Mouse (Mus musculus): ENCODE measurements around the gene Chga.

Gene Chga

GRCm38 (mm10) chr12:102565086-102565485, 10.3 kb downstream of the Chga start:
- no peak for DNase-seq (ENCODE audit: low read depth)

DNA sequence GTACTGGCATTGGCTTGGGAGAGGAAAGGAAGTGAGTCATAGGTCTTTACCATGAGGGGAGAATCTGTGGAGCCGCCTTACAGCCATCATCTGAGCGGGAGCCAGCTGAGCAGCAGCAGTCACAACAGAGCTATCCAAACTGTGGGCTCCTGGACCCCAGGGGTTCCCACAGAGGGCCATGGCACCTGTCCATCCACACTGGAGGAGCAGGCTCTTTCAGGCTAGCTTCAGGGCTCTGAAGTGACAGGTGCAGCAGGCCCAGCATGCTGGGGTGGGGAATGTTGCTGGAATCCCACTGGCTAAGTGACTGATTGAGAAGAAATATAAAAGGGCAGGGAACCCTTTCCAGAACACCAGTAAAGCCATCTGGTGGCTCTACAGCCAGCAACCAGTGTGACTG, 12.2 kb downstream of the Chga start:
- no peak for DNase-seq (ENCODE audit: low read depth)

DNA sequence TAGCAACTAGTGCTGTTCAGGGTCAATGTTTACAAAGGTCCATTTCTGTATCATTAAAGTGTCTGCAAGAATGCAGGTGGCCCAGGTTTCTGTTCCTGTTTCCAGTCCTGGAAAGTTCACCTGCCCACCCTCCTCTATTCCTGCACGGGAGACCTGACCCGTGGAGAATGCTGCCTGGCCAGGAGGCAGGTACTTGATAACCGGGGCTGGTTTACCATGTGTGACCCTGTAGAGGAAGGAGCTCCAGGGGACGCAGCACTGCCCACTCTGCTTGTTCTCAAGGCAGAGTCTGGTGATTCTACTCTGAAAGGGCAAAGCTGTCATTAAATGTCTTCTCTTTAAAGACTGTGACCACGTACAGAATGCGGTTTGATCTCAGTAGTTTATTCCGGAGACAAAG, 13.4 kb downstream of the Chga start:
- no peak for DNase-seq (ENCODE audit: low read depth)

DNA sequence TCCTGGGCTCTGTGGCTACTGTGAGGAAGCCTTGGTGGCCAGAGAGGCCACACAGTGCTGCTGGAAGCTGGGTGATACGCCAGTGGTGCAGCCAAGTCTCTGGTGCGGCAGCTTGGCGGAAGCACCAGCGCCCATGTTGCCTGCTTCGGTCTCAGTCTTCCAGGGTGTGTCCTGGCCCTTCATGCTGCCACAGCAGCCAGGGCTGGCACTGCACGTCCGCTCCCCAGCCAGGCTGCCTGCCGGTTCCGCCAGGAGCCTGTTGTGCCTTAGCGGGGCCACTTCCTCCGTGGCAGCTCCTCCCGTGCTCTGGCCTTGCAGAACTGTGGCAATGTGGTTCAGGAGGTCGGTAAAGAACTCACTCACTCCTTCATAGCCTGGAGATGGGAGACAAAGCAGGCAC, 15.3 kb downstream of the Chga start:
- DNase-seq (ENCODE audit: low read depth), result no peak

- DNase-seq (ENCODE audit: low read depth), result no peak
Observed at GRCm38 (mm10) chr12:102570734-102571133, 16.0 kb downstream of the Chga start.

DNA sequence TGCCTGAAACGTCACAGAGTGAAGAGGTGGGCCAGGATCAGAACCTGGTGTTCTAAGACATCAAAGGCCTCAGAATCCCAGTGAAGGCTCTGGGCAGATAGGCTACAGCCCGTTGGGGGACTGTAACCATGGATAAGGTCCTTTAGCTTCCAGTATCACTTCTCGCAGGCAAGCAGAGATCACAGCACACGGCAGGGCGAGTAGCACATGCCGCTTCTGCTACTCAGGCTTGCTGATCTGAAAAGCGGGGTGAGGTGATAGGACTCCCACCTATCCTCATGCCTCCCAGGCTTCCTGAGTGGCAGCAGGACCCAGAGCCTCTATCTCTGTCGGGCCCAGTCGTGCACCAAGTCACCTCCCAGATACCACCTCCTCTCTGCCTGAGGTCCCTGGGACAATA, 16.9 kb downstream of the Chga start:
- no peak for DNase-seq (ENCODE audit: low read depth)

DNA sequence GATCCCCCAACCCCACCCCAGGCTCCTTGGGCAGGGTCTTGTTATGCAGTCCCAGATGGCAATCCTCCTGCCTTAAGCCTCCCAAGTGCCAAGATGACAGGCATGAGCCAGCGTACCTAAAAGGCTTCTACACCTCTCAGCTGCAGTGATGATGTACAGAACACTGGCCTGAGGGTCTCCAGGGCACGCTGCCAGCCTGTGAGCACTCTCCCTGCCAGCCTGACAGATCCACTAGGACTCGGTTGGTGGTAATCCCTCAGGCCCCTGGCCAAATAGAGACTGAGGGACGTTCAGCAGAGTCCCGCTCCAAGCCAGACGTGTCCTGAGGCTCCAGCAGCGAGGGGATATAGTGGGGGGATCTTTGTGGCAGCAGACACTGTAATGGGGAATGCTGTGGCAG, 18.3 kb downstream of the Chga start:
- no peak for DNase-seq (ENCODE audit: low read depth)

- no peak for DNase-seq (ENCODE audit: low read depth)
Observed at GRCm38 (mm10) chr12:102575541-102576329, 21.0 kb downstream of the Chga start.

DNA sequence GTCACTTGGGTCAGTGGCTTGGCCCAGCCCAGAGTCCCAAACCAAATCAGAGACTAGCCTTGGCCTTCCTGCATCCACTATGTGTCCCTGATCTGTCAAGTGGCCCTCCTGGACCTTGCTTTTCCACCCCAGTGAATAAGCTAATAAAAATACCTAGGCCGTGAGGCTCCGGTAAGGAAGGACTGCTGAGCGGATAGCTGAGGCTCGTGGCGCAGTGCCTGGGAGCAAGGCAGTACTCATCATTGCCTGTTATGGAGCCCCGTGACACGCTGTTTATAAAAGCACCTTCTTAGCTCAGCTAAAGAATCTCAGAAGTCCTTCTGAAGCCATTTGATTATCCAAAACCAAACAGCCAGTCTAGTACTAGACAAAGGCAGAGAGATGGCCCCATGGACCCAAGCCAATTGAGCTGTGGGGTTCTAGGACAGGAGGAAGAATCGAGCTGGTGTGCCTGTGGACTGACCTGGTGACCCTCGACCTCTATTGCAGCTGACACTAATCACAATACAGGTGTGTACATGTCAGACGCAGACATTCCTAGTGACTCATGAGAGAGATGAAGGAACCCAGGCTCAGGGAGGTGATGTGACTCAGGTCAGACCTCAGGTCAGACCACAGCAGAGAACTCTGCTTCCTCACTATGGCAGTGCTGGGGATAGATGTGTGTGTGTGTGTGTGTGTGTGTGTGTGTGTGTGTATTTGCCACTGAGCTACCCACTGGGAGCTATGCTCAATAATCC, 22.1 kb downstream of the Chga start:
- DNase-seq (ENCODE audit: low read depth), result no peak

DNA sequence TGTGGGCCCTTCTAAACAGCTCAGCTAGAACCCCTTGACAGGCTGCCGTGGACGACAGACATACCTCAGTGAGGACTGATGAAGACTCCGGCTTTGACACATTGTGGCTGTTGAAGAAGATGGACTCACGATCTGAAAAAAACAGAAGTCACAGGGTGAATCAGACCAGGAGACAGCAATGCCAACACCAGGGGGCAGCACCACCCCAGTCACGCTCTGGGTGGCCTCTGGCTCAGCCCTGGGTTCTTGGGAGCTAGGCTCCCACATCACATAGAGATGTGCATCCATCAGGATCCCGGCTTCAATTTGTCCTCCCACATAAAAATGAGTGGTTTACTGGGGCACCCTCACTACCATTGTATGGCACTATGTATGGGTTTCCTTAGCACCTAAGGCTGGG, 24.3 kb downstream of the Chga start:
- peak; percentile 36 for DNase-seq (ENCODE audit: low read depth)

DNA sequence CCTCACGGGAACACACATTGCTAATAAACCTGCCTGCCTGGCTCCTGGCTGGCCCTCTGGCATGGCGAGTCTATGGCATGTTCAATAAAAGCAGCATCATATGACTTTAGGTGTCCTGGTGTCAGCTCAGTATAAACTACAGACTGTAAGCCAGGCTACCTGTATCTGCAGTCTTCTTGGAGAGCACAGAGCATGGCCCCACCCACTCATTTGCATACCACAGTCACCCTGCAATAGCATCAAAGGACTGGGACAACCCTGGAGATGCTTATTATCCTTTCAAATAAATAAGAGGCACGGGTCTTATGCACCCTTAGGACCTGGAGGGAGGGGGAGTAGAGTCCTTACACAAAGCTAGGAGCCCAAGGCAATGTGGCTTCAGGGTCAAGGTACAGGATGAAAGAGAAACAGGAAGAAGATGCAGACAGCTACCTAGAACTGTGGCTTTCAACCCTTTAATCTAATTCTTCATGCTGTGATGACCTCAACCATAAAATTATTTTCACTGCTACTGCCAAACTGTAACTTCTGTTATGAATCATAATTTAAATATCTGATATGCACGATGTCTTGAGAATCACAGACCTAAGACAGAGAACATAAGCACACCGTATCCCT, 26.9 kb downstream of the Chga start:
- no peak for DNase-seq (ENCODE audit: low read depth)

DNA sequence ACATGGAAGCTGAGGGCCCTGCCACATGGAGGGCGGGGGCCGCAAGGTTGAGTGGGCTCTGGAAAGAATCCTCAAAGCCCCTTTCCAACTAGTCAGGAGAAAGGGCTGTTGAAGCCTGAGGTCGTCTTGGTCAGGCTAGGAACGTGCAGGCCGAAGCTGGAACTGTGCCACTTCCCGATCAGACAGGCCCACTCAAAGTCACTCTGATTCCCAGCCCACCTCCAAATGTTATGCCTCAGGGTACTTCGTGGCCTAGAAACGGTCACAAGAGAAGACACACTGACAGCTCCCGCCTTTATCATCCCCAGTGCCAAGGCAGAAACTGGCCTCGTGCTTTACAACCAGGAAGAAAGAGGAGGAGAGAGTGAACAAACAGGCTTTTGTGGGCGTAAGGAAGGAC, 27.7 kb downstream of the Chga start:
- no peak for DNase-seq (ENCODE audit: low read depth)

- DNase-seq (ENCODE audit: low read depth), result no peak
Observed at GRCm38 (mm10) chr12:102585390-102585789, 30.6 kb downstream of the Chga start.

- DNase-seq (ENCODE audit: low read depth), result no peak
Observed at GRCm38 (mm10) chr12:102586286-102586881, 31.6 kb downstream of the Chga start.

DNA sequence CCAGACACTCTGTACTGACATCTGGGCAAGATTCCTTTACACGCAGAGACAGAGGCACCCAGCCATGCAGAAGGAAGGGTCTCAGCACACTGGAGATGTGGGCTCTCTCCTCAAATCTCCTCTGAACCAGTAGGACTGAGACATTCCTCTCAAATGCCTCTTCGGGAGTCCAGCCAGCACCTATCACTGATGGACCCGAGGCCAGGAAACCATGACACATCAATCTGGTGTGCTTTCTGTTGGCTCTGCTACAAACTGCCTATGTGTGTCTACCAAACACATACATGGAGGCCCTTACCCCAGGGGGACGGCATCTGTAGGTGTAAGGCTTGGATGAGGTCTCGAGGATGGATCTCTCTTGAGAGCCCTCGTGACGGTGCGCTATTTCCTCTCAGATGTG, 32.3 kb downstream of the Chga start:
- DNase-seq (ENCODE audit: low read depth), result no peak

- no peak for DNase-seq (ENCODE audit: low read depth)
Observed at GRCm38 (mm10) chr12:102590711-102591360, 36.1 kb downstream of the Chga start.

DNA sequence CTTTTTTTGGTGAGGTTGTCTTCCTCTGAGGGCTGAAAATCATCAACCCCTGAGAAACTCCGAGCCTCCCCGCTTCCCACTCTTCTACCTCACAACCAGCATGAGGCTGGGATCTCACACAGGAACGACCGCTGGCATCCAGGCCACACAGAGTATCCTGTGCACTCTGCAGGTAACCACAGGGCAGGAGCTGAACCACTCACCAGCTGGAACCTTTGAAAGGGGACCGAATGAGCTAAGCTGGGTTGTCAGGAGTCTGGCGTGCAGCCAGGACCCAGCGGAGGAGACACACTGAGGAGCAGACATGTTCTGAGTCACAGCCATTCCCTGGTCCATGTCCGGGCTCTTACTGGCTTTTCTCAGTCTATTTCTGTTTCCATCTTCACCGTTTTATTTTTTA, 38.9 kb downstream of the Chga start:
- DNase-seq (ENCODE audit: low read depth), result no peak

- no peak for DNase-seq (ENCODE audit: low read depth)
Observed at GRCm38 (mm10) chr12:102594627-102595026, 39.9 kb downstream of the Chga start.

- DNase-seq (ENCODE audit: low read depth), result no peak
Observed at GRCm38 (mm10) chr12:102596410-102596809, 41.6 kb downstream of the Chga start.

DNA sequence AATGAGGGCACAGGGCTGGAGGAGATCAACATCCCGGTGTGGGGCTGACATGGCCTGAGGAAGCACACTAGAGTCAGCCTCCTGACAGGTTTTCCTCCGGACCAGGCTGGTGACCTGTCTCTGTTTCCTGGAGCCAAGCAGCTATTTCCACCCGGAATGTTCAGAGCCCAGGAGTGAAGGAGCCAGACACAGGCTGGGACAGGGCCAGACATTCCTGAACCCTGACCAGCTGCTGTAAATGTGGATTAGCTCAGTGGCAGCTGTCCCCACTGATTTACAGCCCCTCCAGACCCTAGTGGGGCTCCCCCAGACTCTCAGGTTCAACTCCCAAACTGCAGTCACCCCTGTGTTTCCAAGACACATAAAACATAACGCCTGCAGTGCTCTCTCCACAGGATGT, 42.7 kb downstream of the Chga start:
- no peak for DNase-seq (ENCODE audit: low read depth)

GRCm38 (mm10) chr12:102598535-102598934, 43.8 kb downstream of the Chga start:
- DNase-seq (ENCODE audit: low read depth), result no peak

GRCm38 (mm10) chr12:102599801-102600200, 45.0 kb downstream of the Chga start:
- no peak for DNase-seq (ENCODE audit: low read depth)

Measured in fibroblast of lung, adult 2 months (primary cell).